Mouse (Mus musculus) erythroblast, embryonic 14.5 days (primary cell): ENCODE data around the gene Grk4.

Source experiments
- GATA1 ChIP-seq: IDR thresholded peaks from 2 replicates; pipeline ENCODE4 v1.6.1; 2012; ENCODE audit warnings: low read length, inconsistent platforms, mixed read lengths
- TAL1 ChIP-seq: IDR thresholded peaks from 3 replicates; pipeline ENCODE4 v1.6.1; 2012; ENCODE audit warnings: low read length, inconsistent platforms, mixed read lengths

DNA sequence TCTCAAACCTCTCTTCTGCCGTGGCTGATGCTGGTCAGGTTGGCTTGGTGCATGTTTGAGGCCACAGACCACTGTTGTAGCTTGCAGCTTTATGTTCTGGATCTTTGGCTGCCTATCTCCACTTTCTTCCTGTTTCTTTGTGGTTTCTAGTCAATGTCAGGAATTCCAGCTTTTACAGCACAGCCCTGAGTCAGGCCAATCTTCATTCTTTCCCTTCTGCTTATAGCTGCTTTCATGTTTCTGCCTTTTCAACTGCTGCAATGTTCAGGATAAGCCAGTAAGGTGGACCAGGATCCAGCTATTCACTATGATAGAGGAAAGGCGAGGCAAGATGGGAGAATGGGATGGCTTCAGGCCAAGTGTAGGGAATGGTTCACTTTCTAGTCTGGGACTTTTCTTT is 131.0 kb downstream of the Grk4 start:
- no peak for TF ChIP-seq TAL1
- no peak for TF ChIP-seq GATA1
